Mouse (Mus musculus) cerebellum, adult 9-10 months (tissue): ENCODE results near the gene Armc12.

Experiments
- DNase-seq: peaks from one replicate; pipeline ENCODE4 v3.0.0; 2022

Gene Armc12

DNA sequence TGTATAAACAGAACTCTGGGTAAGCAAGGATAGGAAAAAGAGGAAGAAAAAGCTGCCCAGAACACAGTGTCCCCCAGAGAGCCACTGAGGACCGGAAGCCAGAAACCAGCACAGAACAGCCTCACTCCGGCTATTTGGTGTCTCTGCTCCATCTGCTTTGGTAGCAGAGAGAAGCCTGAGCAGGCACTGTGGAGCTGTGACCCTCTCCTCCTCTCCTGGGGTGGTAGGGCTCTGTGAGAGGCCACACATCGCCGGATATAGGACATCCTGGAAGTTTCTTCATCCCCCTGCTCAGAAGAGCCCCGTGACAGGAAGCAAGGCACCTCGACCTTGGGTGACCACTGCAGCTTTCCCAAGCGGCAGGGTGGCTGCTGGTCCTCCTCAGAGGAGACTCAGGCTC lies 16.8 kb upstream of the Armc12 start:
- DNase-seq: no peak

DNA sequence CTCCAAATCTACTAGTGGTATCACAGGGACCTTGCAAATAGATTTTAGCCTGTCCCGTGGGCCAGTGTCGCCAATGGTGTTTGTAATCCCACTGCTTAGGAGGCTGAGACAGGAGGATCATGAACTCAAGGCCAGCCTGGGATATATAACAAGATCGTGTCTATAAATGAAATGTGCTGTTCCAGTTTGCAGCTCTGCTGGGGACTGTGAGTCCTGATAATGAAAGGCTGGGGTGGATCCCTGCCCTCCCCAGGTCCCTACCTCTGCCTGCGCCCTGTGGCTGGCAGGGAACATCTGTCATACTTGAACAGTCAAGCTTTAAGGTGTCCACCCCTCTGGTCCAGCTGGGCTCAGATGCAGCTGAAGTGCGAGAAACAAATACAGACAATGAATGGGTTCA lies 16.1 kb upstream of the Armc12 start:
- DNase-seq: no peak

DNA sequence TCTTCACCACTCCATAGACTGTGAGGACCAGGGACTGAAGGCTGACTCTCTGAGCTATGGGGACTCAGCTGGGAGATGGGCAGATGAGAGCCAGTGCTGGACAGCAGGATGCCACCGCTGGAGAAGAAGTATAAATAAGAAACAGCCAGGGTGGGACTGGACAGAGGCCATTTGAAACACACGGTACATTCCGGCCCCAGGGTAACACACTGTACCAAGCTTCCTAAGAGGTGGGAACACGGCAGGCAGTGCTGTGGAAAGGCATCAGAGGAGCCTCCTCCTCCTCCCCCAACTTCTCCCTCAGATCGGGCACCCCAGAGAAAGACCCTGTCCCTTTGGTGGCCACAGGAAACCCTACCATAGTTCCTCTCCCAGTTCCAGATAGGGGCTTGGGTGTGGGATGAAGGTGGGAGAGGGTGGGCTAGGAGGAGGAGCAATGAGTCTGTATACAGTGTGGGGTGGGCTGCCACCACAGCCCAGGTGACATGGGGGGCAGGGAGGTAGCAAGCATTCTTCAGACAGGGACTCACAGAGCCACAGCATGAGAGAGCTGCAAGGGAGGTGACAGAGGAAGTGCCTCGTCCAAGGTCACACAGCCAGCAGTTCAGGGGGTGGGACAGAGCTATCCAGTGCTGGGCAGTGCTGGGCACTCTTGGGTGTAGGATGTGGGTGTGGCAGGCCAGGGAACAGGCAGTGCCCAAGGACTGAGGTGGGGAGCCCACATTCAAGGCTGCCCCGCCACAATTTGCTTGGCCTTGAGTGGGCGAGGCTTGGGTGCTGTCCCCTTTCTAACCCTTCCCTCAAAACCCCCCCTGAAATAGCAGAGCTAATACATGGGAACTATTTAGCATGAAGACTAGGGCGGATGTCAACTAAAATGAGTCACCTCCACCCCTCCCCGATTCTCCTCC lies 14.9 kb upstream of the Armc12 start:
- no peak for DNase-seq

DNA sequence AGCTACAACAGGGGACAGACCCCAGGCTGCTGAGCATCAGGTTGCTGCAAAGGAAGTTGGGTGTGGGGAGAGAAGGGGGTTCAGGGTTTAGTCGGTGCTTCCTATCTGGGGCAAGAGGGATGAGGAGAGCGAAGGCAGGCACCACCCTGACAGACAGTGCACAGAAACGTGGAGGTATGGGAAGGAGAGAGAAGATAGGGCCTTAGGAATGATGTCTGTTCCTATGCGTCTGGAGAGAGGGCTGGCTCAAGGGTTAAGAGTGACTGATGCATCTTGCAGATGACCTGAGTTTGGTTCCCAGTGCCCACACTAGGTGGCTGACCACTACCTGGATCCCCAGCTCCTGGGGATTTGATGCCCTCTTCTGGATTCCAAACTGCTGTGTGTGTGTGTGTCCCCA lies 13.7 kb upstream of the Armc12 start:
- DNase-seq: no peak

DNA sequence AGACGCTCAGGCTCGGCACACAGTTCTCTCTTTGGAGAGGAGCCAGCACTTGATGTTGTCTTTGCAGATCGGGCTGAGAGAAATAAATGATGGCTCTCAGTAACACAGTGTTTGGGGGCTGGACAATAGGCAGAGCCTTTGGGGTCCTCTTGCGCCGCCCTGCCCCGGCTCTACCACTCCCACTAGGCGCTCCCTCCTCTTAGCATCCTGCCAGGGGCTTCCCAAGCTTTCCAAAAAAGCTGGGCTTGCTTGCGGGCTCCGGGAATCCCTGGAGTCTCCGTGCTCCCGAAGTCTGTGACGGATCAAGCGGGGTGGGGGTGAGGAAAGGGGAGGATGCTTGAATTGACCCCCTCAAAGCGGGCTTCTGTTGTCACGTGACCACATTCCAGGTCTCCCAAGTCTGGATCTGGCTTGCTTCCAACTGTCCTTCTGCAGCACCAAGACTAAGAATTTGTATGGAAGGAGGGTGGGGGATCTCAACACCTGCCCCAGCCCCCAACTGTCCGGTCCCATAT lies 13.1 kb upstream of the Armc12 start, which contains the start of gene Fkbp5:
Gene Fkbp5, minus strand, starts transcription at position 87 of the 515 bp plus-strand sequence.
- peak; percentile 65 for DNase-seq

DNA sequence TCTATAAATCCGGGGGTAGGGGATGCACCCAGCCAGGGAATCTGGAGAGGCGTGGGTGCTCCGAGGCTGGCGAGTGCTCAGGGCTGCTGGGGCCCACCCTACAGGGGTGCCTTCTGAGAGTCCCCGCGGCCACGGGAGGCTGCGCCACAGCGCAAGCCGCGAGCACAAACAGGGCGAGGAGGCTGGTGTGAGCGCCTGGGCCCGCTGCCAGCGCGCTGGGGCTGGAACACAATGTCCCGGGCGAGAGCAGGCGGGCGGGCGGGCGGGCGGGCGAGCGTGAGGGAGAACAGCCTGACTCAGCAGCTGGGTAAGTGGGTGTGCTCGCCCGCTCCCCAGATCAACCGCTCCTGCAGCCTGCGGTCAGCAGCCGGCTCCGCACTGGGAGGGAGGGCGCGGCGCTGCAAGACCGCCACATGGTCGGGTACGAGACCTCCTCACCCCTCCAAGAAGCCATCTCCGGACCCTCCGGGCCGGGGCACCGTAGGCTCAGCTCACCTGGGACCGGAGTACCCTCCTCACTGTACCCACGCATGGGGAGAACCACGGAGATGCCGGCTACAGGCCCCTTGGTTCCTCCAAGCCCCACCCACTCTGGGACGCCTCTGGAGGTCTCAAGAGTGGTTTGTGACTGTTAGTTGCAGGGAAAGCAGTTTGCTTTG lies 12.5 kb upstream of the Armc12 start:
- peak; percentile 81 for DNase-seq

DNA sequence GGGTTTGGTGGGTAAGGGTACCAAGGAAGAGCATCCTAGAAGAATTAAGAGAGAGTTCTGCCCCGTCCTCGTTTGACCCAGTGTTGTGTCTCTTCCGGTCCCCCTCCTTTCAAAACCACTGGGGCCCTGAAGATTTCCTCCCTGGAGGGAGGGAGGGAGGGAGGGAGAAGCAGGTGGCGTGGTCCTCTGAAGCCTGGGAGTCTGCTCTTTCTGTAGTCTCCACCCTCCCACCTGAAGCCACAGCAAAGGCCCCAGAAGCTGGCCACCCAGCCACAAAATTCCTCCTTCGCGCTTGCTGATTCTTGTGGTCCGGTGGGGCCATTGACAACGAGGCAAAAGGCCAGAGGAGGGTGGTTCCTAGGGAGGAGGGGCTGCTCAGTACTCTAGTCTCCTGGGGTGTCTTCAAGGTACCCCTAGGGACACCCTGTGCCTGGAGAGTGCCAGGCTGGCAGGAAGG lies 12.0 kb upstream of the Armc12 start:
- DNase-seq: no peak

DNA sequence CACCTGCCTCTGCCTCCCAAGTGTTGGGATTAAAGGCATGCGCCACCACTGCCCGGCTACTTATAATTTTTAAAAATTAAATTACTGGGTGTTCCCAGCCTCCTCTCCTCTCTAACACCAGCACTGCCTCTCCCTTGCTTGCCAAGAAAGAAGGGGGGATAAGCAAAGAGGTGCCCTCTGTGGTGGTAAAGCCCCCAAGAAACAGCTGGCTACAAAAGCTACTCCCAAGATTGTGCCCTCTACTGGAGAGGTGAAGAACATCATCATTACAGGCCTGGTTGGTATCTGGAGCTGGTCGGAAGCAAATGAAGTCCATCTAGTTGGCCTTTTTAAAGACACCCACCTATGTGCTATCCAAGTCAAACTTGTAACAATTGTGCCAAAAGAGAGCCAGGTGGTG lies 10.8 kb upstream of the Armc12 start:
- DNase-seq: no peak

DNA sequence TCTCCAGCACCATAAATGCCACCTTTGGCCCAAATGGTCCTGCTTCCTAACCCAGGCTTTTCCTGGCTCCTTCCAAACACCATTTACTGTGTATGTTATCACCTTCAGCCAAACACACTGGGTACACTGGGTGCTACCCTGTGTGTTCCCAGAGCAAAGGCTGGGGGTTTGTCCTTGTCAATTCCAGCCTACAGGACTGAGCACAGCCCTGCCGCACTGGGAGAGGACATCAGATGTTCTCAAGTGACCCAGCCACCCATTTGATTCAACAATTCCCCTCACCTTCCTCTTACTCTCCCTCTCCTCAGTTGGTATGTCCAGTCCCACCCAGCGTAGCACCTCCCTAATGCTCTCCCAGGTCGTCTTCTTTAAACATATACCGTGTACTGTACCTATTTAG lies 10.0 kb upstream of the Armc12 start:
- DNase-seq: no peak

DNA sequence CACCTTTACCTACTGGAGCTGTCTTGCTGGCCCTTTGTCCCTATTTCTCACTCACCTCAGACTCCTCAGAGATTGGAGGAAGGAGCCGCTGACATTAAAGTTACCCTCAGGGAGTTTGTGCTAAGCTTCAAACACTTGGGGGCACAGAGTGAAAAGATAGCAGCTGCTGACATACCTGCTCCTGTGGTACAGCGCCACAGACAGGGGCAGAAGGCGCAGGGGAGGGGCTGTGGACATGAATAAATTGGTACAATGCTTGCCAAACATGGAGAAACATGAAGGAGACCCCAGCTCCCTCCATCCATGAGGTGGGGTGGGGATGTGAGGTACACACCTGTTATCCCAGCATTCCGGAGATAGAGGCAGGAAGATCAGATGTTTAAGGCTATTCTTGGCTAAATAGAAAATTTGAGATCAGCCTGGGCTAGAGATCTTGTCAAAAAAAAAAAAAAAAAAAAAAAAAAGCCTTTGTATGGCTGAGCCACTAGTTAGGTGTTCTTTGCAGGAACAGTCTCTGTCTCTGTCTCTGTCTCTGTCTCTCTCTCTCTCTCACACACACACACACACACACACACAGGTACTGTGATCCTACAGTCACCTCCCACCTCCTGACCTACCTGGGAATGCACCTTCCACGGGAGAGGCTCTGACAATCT lies 9.4 kb upstream of the Armc12 start:
- no peak for DNase-seq

DNA sequence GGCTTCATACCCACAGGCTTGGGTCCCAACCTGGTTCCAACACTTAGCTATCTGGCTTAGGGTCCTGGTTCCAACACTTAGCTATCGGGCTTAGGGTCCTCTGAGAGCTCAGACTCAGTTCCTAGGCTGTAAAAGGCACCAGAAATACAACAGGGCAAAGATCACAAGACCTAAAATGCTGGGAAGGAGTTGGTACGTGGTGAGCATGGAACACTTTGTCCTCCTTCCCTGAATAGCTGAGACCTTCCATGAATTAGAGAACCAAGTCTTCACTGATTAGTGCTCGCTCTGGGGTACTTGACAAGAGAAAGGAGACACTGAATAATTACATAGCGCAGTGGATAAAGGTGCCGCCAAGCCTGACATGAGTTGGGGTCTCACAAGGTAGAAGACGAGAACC lies 8.7 kb upstream of the Armc12 start:
- DNase-seq: no peak

DNA sequence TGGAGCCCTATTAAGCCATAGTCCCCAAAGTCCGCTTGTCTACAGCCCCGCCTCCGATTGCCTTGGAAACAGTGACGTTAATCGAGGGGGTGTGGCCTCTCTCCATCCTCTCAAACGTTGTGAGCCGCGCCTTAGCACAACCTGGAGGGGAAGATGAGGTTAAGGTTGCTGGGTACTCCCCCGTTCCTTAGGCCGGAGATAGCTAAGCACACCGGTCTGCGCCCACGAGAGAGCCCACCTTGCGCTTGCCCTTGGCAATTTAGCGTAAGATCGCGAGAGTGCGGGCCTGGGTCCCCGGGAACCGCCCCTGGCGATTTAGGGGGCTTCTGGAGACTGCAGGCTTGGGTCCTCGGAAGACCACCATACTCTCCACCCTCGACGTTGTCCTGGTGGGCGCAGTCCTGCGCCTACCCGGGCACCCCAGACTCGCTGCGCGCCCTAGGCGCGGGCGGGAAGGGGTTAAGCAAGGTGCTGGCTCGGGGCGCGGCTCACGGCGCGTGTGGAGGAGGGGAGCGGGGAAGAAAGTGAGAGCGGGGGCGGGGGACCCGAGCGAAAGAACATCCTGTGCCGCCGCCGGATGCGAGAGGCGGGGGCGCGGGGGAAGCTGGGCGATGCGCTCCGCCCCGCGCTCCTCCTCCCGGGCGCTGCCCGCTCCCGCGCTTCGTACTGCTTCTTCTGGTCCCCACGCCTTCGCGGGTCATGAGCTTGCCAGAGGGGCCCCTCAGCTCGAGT lies 7.8 kb upstream of the Armc12 start:
- peak; percentile 96 for DNase-seq

DNA sequence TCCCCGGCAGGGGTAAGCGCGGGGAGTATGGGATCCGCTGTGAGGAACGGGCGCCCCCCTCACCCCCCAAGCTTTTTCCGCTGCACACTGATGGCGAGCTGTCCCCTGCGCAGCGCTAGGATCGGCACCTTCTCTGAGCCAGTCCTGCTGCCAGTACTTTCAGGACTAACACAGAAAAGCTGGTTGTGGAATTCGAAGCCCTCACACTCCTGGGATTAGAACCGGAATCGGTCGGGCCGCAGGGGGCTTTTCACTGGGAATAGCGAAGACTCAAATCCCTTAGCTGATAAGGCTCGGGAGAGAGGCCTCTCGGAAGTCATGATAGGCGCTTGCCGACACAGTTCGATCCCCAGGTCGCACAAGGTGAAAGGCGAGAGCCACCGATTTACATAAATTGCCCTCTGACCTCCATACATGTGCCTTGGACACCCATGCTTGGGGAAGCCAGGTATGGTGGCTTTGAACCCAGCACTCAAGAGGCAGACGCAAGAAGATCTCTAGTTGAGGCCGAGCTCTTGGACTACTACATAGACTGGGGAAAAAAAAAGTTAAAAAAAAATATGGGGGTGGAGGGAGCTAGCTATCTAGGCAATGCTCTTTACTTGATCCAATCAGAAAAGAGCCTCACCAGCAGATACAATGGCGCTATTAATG lies 7.1 kb upstream of the Armc12 start:
- DNase-seq: peak; percentile 54

DNA sequence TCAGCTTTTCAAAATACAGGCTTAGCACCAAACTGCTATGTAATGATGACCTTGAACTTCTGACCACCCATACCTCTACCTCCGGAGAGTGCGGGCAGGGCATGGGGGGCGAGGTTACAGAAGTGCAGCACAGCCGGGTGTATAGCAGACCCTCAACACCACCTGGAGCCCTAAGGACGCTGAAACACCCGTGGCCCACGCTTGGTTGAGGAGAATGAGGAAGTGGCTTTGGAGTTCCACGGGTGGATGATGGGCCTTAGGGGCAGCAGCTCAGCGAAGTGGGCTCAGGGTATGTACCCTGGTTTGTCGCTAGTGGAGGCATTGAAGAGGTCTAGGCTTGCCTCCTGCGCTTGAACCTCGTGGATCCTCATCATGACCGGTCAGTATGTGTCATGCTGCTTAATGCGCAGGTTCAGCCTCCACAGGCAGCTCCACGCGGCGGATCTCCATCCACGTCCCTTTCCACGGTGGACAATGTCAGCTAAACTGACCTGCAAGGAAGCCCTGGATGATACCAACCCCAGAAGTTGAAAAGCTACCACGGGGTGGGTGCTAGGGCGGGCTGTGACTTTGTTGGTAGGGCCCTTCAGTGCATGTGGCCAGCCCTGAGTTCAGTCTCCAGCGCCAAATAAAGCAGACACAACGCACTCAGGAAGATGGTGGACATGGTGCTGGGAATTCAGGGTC lies 6.5 kb upstream of the Armc12 start:
- DNase-seq: no peak

DNA sequence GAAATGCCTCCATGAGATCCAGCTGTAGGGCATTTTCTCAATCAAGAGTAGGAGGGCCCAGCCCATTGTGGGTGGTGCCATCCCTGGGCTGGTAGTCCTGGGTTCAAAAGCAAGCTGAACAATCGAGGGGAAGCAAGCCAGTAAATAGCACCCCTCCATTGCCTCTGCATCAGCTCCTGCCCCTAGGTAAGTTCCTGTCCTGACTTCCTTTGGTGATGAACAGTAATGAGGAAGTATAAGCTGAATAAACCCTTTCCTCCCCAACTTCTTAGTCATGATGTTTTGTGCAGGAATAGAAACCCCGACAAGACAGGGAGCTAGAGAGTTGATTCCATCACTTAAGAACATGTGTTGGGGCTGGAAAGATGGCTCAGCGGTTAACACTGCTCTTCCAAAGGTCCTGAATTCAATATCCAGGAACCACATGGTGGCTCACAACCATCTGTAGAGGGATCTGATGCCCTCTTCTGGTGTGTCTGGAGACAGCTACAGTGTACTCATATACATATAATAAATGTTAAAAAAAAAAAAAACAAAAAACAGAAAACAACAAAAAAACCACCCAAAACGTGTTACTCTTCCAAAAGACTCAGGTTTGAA lies 5.7 kb upstream of the Armc12 start:
- no peak for DNase-seq

DNA sequence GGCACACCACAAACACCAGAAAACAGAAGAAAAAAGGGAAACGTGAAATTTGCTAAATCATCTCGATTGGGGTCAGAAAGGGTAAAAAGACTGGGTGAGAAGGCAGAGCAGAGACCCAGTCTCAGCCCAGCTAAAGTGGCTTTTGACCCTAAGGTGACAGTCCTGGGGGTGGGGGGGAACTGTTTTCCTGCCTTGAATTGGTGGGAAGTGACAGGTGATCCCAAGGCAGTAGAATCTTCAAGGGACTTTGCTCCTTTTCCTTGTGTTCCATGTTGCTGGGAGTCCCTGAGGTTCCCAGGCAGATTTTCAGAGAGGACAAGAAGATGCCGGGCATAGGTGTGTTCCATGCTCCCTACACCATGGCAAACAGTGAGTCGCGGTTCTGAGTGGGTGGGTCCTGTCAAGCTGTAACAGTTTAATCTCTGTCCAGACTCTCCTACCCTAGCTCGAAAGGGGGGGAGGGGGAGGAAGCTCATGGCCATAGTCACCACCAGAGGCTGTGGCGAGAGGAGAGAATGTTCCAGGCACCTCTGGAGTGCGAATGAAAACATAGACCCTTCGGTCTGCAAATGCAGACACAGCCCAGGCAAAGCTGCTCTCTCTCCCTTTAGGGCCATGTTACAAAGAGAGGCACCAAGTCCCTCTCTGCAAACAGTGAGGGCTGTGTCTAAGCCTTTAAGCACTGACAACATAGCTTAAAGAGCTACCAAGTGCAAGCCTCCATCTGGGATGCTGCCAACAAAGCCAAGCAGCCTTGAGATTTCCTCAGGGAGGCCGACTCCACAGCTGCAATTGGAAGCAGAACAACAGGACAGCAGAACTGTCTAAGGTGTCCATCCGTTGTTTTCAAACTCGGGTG lies 3.2 kb upstream of the Armc12 start:
- no peak for DNase-seq

DNA sequence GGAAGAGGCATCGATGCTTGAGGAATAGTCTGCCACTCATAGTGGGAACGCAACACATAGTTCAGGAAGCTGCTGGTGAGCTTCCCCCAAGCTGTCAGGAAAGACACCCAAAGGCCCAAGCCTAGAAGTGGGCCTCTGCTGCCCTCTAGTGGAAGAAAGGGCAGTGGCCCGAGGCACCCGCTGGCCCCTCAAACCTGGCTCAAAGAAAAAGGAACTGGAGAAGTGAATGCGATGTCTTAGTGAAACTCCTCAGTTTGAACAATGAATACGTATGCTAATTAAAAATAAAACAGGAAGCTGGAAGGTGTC lies 2.6 kb upstream of the Armc12 start:
- DNase-seq: peak; percentile 83

DNA sequence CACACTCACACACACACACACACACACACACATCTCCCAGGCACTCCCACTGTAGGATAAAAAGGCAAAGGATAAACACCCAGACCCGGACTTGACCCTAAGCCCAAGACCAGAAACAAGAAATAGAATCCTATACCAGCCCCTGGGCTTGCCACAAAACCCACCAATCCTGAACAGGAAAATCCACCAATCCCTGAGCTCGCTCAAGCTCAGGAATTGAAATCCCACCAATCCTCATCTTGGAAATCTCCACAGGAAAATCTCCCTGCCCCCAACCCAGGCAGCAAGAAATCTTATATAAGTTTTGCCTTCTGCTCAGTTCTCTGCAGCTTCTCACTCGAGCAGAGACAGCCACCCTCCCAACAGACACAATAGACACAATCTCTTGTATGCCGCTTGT lies 1.5 kb upstream of the Armc12 start:
- DNase-seq: no peak

DNA sequence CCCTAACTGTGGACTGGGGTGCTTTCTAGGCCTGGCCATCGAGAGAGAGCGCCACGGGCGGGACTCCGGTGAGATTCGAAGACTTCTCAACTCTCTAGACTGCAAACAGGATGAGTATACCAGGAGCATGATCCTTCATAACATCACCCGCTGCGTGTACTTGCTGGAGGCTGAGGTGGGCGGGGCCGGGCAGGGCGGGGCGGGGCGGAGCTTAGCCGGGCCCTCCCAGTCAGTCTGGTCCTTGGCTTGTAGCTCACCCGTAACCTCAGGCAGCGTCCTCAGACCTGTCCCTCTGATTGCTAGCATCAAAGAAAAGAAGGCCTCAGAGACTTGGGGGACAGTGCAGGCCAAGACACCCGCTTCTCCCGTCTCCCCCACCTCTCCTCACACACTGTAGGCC lies 1.3 kb downstream of the Armc12 start:
- DNase-seq: no peak

DNA sequence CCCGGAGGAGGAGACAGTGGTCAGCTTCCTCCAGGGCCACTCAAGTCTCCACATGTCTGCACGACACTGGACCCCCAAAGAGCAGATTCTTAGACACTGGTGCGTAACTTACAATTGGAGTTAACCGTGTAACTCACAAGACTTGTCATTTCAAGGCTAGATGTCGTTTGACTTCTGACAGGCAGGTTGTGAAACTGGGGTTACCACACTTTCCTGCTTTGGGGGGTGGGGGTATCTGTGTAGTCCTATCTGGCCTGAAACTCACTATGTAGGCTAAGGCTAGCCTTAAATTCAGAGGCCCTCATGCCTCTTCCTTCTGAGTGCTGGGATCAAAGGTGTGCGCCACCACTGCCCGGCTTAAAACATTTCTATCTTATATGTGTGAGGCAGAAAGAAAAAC lies 2.0 kb downstream of the Armc12 start:
- DNase-seq: no peak
